Mouse (Mus musculus) heart, adult 2 months (tissue): ENCODE results near the gene Sim2.

ENCODE experiments used
- CTCF ChIP-seq: fragments of 200-600 bp; IDR thresholded peaks from 2 replicates; pipeline ENCODE4 v1.8.1; 2022; ENCODE audit warnings: antibody characterized with exemption, mild to moderate bottlenecking, moderate library complexity
- POLR2A ChIP-seq: fragments of 200-500 bp; IDR thresholded peaks from 2 replicates; pipeline ENCODE4 v1.6.1; 2011; ENCODE audit warnings: mild to moderate bottlenecking, low read depth, low read length, control low read depth; ENCODE audit not compliant: insufficient read depth

- TF ChIP-seq CTCF (no peak), POLR2A (no peak)
Observed at GRCm38 (mm10) chr16:94038986-94039341, 45.8 kb upstream of the Sim2 start.
